Mouse (Mus musculus): Measurements from ENCODE around the gene Tgfb3. TPM values are rescaled to one million over a fixed set of nuclear protein-coding genes. Genes with fewer than 3 reads are reported as not detected.

Gene Tgfb3
- polyA plus RNA-seq, 1 experiment from 2014 or later: 31.1 TPM

- no peaks in the 10 kb centered on the region for H3K9me3 ChIP-seq (replicated peaks)
- 8% methylated on average over 9 of the region's 9 CpGs for WGBS
- peaks cover 39% of the 10 kb centered on the region for H3K4me1 ChIP-seq
- peak overlapping the region; percentile 63 for H3K9ac ChIP-seq
- no peak for ATAC-seq (replicated peaks; ENCODE audit: low FRiP score)
- no peaks in the 10 kb centered on the region for H3K36me3 ChIP-seq
- H3K27me3 ChIP-seq: peaks cover 14% of the 10 kb centered on the region; the same call in 1 of the 2 replicates
- peak overlapping the region; percentile 82 for H3K4me2 ChIP-seq
- peak overlapping the region; percentile 55 for H3K4me3 ChIP-seq (replicated peaks)
- H3K27ac ChIP-seq: peak overlapping the region; percentile 92
Observed at GRCm38 (mm10) chr12:86078176-86078552, 677 bp downstream of the Tgfb3 start.

DNA sequence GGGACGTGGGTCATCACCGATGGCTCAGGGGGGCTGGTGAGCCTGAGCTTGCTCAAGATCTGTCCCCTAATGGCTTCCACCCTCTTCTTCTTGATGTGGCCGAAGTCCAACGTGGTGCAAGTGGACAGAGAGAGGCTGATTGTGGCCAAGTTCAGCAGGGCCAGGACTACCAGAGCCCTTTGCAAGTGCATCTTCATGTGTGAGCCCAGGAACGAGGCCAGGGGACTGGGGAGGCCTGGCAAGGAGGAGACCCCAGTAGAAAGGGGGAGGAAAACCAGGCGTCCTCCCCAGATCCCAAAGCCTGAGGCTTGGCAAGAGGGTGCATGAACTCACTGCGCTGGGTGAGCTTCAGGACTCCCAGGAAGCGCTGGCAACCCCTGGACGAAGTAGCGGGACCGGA, 1.1 kb downstream of the Tgfb3 start:
- Histone ChIP-seq H3K9ac (peak overlapping the region; percentile 63), H3K9me3 (replicated peaks) (no peaks in the 10 kb centered on the region), H3K36me3 (no peaks in the 10 kb centered on the region), H3K4me3 (replicated peaks) (peak overlapping the region; percentile 55), H3K27me3 (peaks cover 14% of the 10 kb centered on the region; the same call in 1 of the 2 replicates), H3K27ac (peak overlapping the region; percentile 92), H3K4me1 (peaks cover 35% of the 10 kb centered on the region), H3K4me2 (peak overlapping the region; percentile 82)
- ATAC-seq (replicated peaks; ENCODE audit: low FRiP score): no peak
- WGBS: 16% methylated on average over 11 of the region's 11 CpGs

DNA sequence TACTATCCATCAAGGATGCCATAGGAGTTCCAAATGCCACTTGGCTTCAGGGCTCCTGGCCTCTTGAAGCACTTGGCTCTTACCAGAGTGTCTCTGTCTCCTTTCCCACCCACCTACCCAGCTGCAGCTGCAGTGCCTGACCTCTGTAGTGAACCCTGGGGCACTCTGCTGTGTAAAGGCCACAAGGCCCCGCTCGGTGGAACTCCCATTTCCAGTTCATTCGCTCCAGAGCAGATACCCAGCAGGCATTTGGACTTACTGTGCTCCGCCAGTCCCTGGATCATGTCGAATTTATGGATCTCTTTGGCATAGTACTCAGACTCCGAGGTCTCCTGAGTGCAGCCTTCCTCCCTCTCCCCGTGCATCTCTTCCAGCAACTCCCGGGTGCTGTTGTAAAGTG, 1.5 kb downstream of the Tgfb3 start:
- H3K36me3 ChIP-seq: no peaks in the 10 kb centered on the region
- no peak for ATAC-seq (replicated peaks; ENCODE audit: low FRiP score)
- peaks cover 35% of the 10 kb centered on the region for H3K4me1 ChIP-seq
- H3K27ac ChIP-seq: peak overlapping the region; percentile 92; the same call in 1 of the 2 replicates
- peak overlapping the region; percentile 55 for H3K4me3 ChIP-seq (replicated peaks)
- peaks cover 14% of the 10 kb centered on the region; the same call in 1 of the 2 replicates for H3K27me3 ChIP-seq
- 16% methylated on average over 8 of the region's 8 CpGs for WGBS
- peak overlapping the region; percentile 63 for H3K9ac ChIP-seq
- no peaks in the 10 kb centered on the region for H3K9me3 ChIP-seq (replicated peaks)
- peak overlapping the region; percentile 82 for H3K4me2 ChIP-seq

GRCm38 (mm10) chr12:86076321-86076901, 2.4 kb downstream of the Tgfb3 start:
- 6% methylated on average over 13 of the region's 13 CpGs for WGBS
- peak overlapping the region; percentile 82 for H3K4me2 ChIP-seq
- peaks cover 14% of the 10 kb centered on the region; the same call in 1 of the 2 replicates for H3K27me3 ChIP-seq
- ATAC-seq (replicated peaks; ENCODE audit: low FRiP score): no peak
- H3K9me3 ChIP-seq (replicated peaks): no peaks in the 10 kb centered on the region
- H3K4me1 ChIP-seq: peaks cover 35% of the 10 kb centered on the region
- no peak overlapping the region for H3K27ac ChIP-seq
- peak overlapping the region; percentile 21; the same call in 1 of the 2 replicates for H3K9ac ChIP-seq
- H3K36me3 ChIP-seq: 0 out of 2 replicates have a peak, but pooled peaks cover 5% of the 10 kb centered on the region
- peak overlapping the region; percentile 55 for H3K4me3 ChIP-seq (replicated peaks)

DNA sequence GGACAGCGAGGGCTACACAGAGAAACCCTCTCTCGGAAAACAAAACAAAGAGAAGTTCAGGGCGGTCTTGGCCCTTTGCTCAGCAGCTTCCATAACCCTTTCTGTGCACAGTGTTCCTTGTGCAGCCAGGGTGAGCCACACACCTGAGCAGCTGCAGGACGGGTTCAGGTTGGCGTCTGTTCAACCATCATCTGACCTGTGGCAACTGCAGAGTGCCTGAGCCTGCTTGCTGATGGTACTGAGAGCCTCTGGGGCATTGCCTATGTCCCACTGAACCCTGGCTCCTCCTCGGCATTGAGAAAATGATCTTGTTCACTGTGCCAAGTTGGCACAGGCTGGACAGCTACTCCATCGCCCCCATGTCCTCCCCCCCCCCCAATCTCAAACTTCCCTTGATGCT, 3.5 kb downstream of the Tgfb3 start:
- peak overlapping the region; percentile 82 for H3K4me2 ChIP-seq
- H3K27ac ChIP-seq: no peak overlapping the region
- H3K9me3 ChIP-seq (replicated peaks): no peaks in the 10 kb centered on the region
- WGBS: 87% methylated on average over 7 of the region's 7 CpGs
- no peak overlapping the region for H3K9ac ChIP-seq
- 0 out of 2 replicates have a peak, but pooled peaks cover 6% of the 10 kb centered on the region for H3K36me3 ChIP-seq
- H3K4me1 ChIP-seq: peaks cover 35% of the 10 kb centered on the region
- peaks cover 7% of the 10 kb centered on the region; the same call in 1 of the 2 replicates for H3K27me3 ChIP-seq
- ATAC-seq (replicated peaks; ENCODE audit: low FRiP score): no peak
- 0 out of 2 replicates have a peak overlapping the region, but pooled peaks have one; percentile 55 for H3K4me3 ChIP-seq (replicated peaks)

DNA sequence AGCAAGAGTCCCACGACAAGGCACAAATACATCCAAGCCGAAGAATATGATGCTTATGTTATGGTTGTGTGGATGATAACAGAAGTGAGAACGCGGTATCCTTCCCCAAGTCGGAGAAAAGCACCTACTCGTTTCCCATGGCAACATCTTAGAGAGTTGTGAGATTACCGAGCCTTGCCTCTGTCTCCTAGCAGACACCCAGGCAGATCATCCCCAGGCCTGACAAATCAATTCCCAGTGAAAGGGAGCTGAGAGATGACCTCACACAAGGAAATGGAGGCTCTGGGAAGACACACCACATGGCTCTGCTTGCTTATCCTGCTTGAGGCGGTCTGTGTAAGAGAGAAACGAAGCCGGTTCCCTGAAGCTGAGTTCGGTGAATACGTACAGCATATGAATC, 4.2 kb downstream of the Tgfb3 start:
- no peaks in the 10 kb centered on the region for H3K9me3 ChIP-seq (replicated peaks)
- 89% methylated on average over 12 of the region's 12 CpGs for WGBS
- H3K4me3 ChIP-seq (replicated peaks): no peak overlapping the region
- peaks cover 35% of the 10 kb centered on the region for H3K4me1 ChIP-seq
- H3K4me2 ChIP-seq: no peak overlapping the region
- peaks cover 7% of the 10 kb centered on the region; the same call in 1 of the 2 replicates for H3K27me3 ChIP-seq
- H3K27ac ChIP-seq: no peak overlapping the region
- no peak for ATAC-seq (replicated peaks; ENCODE audit: low FRiP score)
- 0 out of 2 replicates have a peak, but pooled peaks cover 6% of the 10 kb centered on the region for H3K36me3 ChIP-seq
- no peak overlapping the region for H3K9ac ChIP-seq

DNA sequence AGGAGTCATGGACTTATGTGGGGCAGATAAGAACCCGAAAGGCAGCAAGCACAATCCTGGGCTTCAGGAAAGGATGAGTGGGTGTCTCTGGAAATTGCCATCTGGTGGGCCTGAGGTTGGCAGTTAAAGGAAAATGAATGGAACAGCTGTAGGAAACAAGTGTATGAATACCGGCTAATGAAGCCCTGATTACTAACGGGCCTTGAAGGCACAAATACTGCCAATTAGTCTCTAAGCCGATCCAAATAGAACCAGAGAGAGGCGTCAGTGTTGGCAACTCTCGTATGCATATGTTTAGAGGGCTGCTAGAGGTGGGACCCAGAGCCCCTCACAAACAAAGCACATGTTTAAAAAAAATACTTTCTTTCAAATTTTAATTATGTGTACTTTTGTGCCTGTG, 7.4 kb downstream of the Tgfb3 start:
- Histone ChIP-seq H3K9me3 (replicated peaks) (no peaks in the 10 kb centered on the region), H3K4me1 (peaks cover 12% of the 10 kb centered on the region), H3K36me3 (peaks cover 32% of the 10 kb centered on the region), H3K4me3 (replicated peaks) (no peak overlapping the region), H3K27me3 (peaks cover 7% of the 10 kb centered on the region; the same call in 1 of the 2 replicates), H3K4me2 (no peak overlapping the region), H3K9ac (no peak overlapping the region), H3K27ac (no peak overlapping the region)
- ATAC-seq (replicated peaks; ENCODE audit: low FRiP score): no peak
- 93% methylated on average over 6 of the region's 6 CpGs for WGBS

DNA sequence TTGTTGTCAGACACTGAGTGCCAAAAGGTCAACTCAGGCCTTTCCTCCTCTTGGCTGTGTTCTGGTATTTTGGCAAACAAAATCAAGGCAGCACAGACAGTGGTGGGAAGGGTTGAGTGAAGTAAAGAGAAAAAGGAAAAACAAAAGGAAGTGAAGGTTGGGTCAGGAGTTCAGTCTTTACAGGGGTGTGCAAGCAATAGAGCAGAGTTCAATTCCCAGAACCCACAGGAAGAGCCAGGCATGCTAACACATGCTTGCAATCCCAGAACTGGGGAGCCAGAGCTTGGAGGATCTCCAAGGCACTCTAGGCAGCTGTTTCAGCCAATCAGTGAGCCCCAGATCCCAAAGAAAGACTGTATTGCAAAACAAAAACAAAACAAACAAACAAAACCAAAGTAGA, 14.0 kb downstream of the Tgfb3 start:
- no peak for ATAC-seq (replicated peaks; ENCODE audit: low FRiP score)
- Histone ChIP-seq H3K4me1 (no peaks in the 10 kb centered on the region), H3K27ac (no peak overlapping the region), H3K36me3 (peaks cover 47% of the 10 kb centered on the region), H3K9ac (no peak overlapping the region), H3K4me2 (no peak overlapping the region), H3K9me3 (replicated peaks) (no peaks in the 10 kb centered on the region), H3K4me3 (replicated peaks) (no peak overlapping the region), H3K27me3 (no peaks in the 10 kb centered on the region)

DNA sequence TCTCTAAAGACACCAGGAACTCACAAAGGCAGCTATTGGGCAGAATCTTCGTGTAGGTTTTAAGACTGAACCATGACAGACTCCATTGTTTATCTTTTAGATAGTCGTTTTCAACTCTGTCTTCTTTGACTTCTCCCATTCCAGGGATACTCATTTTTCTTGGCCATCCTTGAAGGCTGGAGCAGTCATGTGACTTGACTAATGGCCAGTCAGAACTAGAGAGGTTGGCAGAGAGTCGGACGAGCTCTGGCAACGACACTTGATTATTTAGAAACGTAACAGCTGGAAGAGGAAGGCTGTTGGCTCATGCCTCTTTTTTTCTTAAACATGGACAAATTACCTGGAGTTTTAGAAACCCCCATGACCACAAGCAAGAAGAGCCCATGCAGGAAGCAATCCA, 19.5 kb downstream of the Tgfb3 start:
- Histone ChIP-seq H3K9me3 (replicated peaks) (no peaks in the 10 kb centered on the region), H3K9ac (no peak overlapping the region), H3K4me3 (replicated peaks) (no peak overlapping the region), H3K4me2 (no peak overlapping the region), H3K27me3 (no peaks in the 10 kb centered on the region), H3K4me1 (no peaks in the 10 kb centered on the region), H3K36me3 (peaks cover 45% of the 10 kb centered on the region), H3K27ac (no peak overlapping the region)
- WGBS: 75% methylated on average over 6 of the region's 6 CpGs
- no peak for ATAC-seq (replicated peaks; ENCODE audit: low FRiP score)

DNA sequence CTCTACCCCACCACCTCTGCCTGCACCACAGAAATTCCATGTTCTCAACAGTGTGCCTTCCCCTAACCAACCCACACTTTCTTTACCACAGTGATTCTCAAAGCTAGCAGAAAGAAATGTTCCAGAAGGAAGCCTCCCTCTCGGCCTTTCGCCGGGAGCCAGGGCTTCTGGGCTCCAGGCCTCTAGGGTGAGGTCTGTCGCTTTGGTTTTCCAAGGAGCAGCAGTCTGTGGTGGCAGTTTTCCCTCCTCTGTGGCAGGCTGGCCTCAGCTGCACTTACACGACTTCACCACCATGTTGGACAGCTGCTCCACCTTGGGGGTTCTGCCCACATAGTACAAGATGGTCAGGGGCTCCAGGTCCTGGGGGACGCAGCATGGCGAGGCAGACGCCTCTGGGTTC, 21.3 kb downstream of the Tgfb3 start:
- ATAC-seq (replicated peaks; ENCODE audit: low FRiP score): no peak
- H3K36me3 ChIP-seq: peaks cover 36% of the 10 kb centered on the region
- H3K4me1 ChIP-seq: no peaks in the 10 kb centered on the region
- H3K27ac ChIP-seq: no peak overlapping the region
- H3K27me3 ChIP-seq: no peaks in the 10 kb centered on the region
- H3K9ac ChIP-seq: no peak overlapping the region
- no peaks in the 10 kb centered on the region for H3K9me3 ChIP-seq (replicated peaks)
- 87% methylated on average over 8 of the region's 8 CpGs for WGBS
- no peak overlapping the region for H3K4me3 ChIP-seq (replicated peaks)
- no peak overlapping the region for H3K4me2 ChIP-seq

DNA sequence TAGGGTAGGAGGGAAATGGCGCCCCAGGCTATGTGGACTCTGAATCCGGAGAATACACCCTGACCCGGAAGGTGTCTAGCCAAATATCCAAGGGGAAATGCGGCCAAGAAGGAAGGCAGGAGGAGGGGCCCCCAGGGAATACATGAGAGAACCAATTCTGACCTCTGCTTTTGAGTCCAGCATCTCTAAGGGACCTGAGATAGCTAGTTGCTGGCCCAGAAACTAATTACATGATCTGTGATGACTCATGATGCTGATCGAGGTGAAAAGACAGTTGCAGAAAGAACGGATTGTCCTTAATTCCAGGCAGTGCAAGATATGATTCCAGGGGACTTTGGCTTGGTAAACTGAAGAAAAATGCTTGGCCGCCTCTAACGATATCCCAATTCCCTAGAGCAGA, 21.9 kb downstream of the Tgfb3 start:
- peaks cover 36% of the 10 kb centered on the region for H3K36me3 ChIP-seq
- no peaks in the 10 kb centered on the region for H3K4me1 ChIP-seq
- 84% methylated on average over 8 of the region's 8 CpGs for WGBS
- H3K9me3 ChIP-seq (replicated peaks): no peaks in the 10 kb centered on the region
- no peak overlapping the region for H3K9ac ChIP-seq
- no peak for ATAC-seq (replicated peaks; ENCODE audit: low FRiP score)
- no peak overlapping the region for H3K27ac ChIP-seq
- H3K27me3 ChIP-seq: no peaks in the 10 kb centered on the region
- no peak overlapping the region for H3K4me3 ChIP-seq (replicated peaks)
- no peak overlapping the region for H3K4me2 ChIP-seq

DNA sequence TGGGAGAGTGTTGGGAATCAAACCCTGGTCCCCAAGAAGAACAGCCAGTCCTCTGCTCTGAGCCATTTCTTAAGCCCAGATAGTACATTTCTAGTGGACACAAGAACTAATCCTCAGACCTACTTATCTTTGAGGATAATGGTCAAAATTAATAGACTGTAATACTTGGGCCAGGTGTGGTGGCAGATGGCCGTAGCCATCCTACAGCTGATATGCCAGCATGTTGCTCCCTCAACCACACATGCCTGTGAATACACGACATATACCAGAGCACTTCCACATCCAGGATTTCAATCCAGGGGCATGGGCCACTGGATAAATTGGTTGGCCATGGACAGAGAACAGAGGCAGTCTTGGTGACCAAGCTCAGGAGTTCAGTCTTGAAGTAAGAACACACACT, 23.5 kb downstream of the Tgfb3 start:
- Histone ChIP-seq H3K9me3 (replicated peaks) (no peaks in the 10 kb centered on the region), H3K36me3 (peaks cover 36% of the 10 kb centered on the region), H3K4me1 (no peaks in the 10 kb centered on the region), H3K4me2 (no peak overlapping the region), H3K9ac (no peak overlapping the region), H3K27ac (no peak overlapping the region), H3K4me3 (replicated peaks) (no peak overlapping the region), H3K27me3 (no peaks in the 10 kb centered on the region)
- WGBS: 93% methylated on average over 2 of the region's 2 CpGs
- no peak for ATAC-seq (replicated peaks; ENCODE audit: low FRiP score)

DNA sequence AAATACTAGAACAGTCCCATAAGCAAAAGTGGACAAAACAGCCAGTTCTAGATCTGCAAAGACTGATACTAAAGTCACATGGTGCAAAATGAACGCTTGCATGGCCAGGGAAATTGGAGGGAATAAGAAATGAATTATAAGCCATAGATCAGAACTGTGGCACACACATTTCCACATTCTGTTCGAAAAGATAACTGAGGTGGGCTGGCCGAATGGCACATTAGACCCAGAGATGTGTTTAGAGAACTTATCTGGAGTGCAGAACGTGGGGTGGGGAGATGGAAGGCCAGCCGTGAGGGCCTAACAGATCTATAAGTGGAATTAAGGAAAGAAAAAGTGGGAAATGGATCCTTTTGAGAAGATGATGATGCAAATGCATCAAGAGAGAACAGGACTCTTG, 27.4 kb downstream of the Tgfb3 start:
- H3K27me3 ChIP-seq: no peaks in the 10 kb centered on the region
- H3K4me2 ChIP-seq: no peak overlapping the region
- no peak for ATAC-seq (replicated peaks; ENCODE audit: low FRiP score)
- no peaks in the 10 kb centered on the region for H3K9me3 ChIP-seq (replicated peaks)
- peaks cover 11% of the 10 kb centered on the region for H3K36me3 ChIP-seq
- no peak overlapping the region for H3K4me3 ChIP-seq (replicated peaks)
- no peak overlapping the region for H3K27ac ChIP-seq
- H3K9ac ChIP-seq: no peak overlapping the region
- 93% methylated on average over 5 of the region's 5 CpGs for WGBS
- H3K4me1 ChIP-seq: peaks cover 9% of the 10 kb centered on the region; the same call in 1 of the 2 replicates

Data from kidney, embryonic 15.5 days (tissue).